Mouse (Mus musculus) ES-Bruce4 (cell line): Measurements from ENCODE around the gene Rps17.

Experiments
- CTCF ChIP-seq: IDR thresholded peaks from one replicate; pipeline ENCODE4 v1.8.1; 2011; ENCODE audit warnings: low read depth, low read length
- EP300 ChIP-seq: IDR thresholded peaks from 2 replicates; pipeline ENCODE4 v1.6.1; 2011; ENCODE audit warnings: low read depth, low read length; ENCODE audit not compliant: insufficient read depth
- POLR2A ChIP-seq: IDR thresholded peaks from one replicate; pipeline ENCODE4 v1.8.1; 2011; ENCODE audit warnings: low read length; ENCODE audit not compliant: insufficient read depth

DNA sequence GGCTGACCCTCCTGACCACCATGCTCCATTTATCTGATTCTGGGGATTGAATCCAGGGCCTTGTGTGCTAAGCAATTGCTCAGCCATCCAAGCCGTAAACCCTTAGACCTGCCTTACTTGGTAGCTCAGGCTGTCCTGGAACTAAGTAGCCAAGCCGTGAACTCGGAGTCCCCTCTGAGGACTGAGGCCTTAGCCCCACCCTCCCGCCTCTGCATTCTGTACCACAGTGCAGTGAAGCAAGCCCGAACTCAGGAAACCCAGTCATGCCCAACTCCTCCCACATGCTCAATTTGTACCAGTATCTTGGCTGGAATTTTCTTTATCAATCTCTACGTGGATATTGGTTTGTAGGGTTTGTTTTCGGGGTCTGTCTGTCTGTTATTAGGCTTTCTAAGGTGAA lies 13.2 kb downstream of the Rps17 start:
- TF ChIP-seq CTCF (no peak), POLR2A (no peak), EP300 (no peak)
